Mouse (Mus musculus): ENCODE measurements at regions not wholly inside any gene's neighbourhood (a gene's known extent, or its start where the extent isn't known, plus 50 kb on each side); places are given as distances from the start of the nearest gene placed in this dataset.

- TF ChIP-seq EP300 (IDR thresholded peaks at IDR 0.05; ENCODE audit: low read depth) (no peak), CTCF (IDR thresholded peaks at IDR 0.05; ENCODE audit: low read depth) (no peak)
- H3K9ac ChIP-seq (replicated peaks), result no peak overlapping the region
- H3K36me3 ChIP-seq (replicated peaks; ENCODE audit: control insufficient read depth, insufficient read depth, low read depth), result no peaks in the 10 kb centered on the region
- WGBS (ENCODE audit: insufficient replicate concordance), result 39% methylated on average over 4 of the region's 4 CpGs
- no peak overlapping the region for H3K4me3 ChIP-seq (ENCODE audit: insufficient read depth in 1 of 2, low read depth in 2 of 2, low read length in 2 of 2)
- no peak for DNase-seq (ENCODE audit: low read depth in 3 of 3, low spot score in 3 of 3)
- ATAC-seq (ENCODE audit: insufficient read depth), result no peak
- no peaks in the 10 kb centered on the region for H3K27me3 ChIP-seq (ENCODE audit: control insufficient read depth, insufficient read depth, low read length)
- no peak overlapping the region for H3K4me2 ChIP-seq (ENCODE audit: low read depth)
- no peaks in the 10 kb centered on the region for H3K9me3 ChIP-seq (ENCODE audit: control insufficient read depth, low read length)
- no peak overlapping the region for H3K27ac ChIP-seq
- no peaks in the 10 kb centered on the region; a peak in 1 of 4 replicates for H3K4me1 ChIP-seq (replicated peaks; ENCODE audit: control insufficient read depth in 2 of 2, insufficient read depth in 2 of 2, low read length in 1 of 2)
Measured at GRCm38 (mm10) chr9:41395471-41395870, 234.0 kb upstream of the Ubash3b start.

- TF ChIP-seq CTCF (IDR thresholded peaks at IDR 0.05; ENCODE audit: low read depth) (no peak), EP300 (IDR thresholded peaks at IDR 0.05; ENCODE audit: low read depth) (no peak)
- H3K9ac ChIP-seq (replicated peaks), result no peak overlapping the region
- H3K4me3 ChIP-seq (ENCODE audit: insufficient read depth in 1 of 2, low read depth in 2 of 2, low read length in 2 of 2), result no peak overlapping the region
- DNase-seq (ENCODE audit: low read depth in 3 of 3, low spot score in 3 of 3) (no peak), ATAC-seq (ENCODE audit: insufficient read depth) (no peak)
- 42% methylated on average over 6 of the region's 6 CpGs for WGBS (ENCODE audit: insufficient replicate concordance)
- H3K27ac ChIP-seq, result no peak overlapping the region
- H3K4me2 ChIP-seq (ENCODE audit: low read depth), result no peak overlapping the region
- H3K4me1 ChIP-seq (replicated peaks; ENCODE audit: control insufficient read depth in 2 of 2, insufficient read depth in 2 of 2, low read length in 1 of 2), result no peaks in the 10 kb centered on the region
- no peaks in the 10 kb centered on the region for H3K9me3 ChIP-seq (ENCODE audit: control insufficient read depth, low read length)
- no peaks in the 10 kb centered on the region for H3K27me3 ChIP-seq (ENCODE audit: control insufficient read depth, insufficient read depth, low read length)
- H3K36me3 ChIP-seq (replicated peaks; ENCODE audit: control insufficient read depth, insufficient read depth, low read depth), result no peaks in the 10 kb centered on the region
Measured at GRCm38 (mm10) chr9:41391591-41392320, 230.3 kb upstream of the Ubash3b start.

GRCm38 (mm10) chr9:41379283-41379682, 217.8 kb upstream of the Ubash3b start:
- no peak overlapping the region for H3K9ac ChIP-seq (replicated peaks)
- no peak for ATAC-seq (ENCODE audit: insufficient read depth)
- H3K9me3 ChIP-seq (ENCODE audit: control insufficient read depth, low read length), result no peaks in the 10 kb centered on the region
- no peak overlapping the region for H3K4me2 ChIP-seq (ENCODE audit: low read depth)
- H3K4me1 ChIP-seq (replicated peaks; ENCODE audit: control insufficient read depth in 2 of 2, insufficient read depth in 2 of 2, low read length in 1 of 2), result no peaks in the 10 kb centered on the region
- TF ChIP-seq CTCF (IDR thresholded peaks at IDR 0.05; ENCODE audit: low read depth) (no peak), EP300 (IDR thresholded peaks at IDR 0.05; ENCODE audit: low read depth) (no peak)
- H3K27ac ChIP-seq, result no peak overlapping the region
- no peak overlapping the region for H3K4me3 ChIP-seq (ENCODE audit: insufficient read depth in 1 of 2, low read depth in 2 of 2, low read length in 2 of 2)
- 28% methylated on average over 1 of the region's 1 CpGs for WGBS (ENCODE audit: insufficient replicate concordance)
- no peak for DNase-seq (ENCODE audit: low read depth in 3 of 3, low spot score in 3 of 3)
- H3K27me3 ChIP-seq (ENCODE audit: control insufficient read depth, insufficient read depth, low read length), result no peaks in the 10 kb centered on the region; the same call in 1 of the 2 replicates
- no peaks in the 10 kb centered on the region for H3K36me3 ChIP-seq (replicated peaks; ENCODE audit: control insufficient read depth, insufficient read depth, low read depth)

GRCm38 (mm10) chr9:41378627-41379231, 217.2 kb upstream of the Ubash3b start:
- no peak overlapping the region for H3K9ac ChIP-seq (replicated peaks)
- H3K4me3 ChIP-seq (ENCODE audit: insufficient read depth in 1 of 2, low read depth in 2 of 2, low read length in 2 of 2), result no peak overlapping the region
- DNase-seq (ENCODE audit: low read depth in 3 of 3, low spot score in 3 of 3), result no peak
- H3K27ac ChIP-seq, result no peak overlapping the region
- no peaks in the 10 kb centered on the region for H3K4me1 ChIP-seq (replicated peaks; ENCODE audit: control insufficient read depth in 2 of 2, insufficient read depth in 2 of 2, low read length in 1 of 2)
- WGBS (ENCODE audit: insufficient replicate concordance), result 63% methylated on average over 10 of the region's 10 CpGs
- no peaks in the 10 kb centered on the region for H3K36me3 ChIP-seq (replicated peaks; ENCODE audit: control insufficient read depth, insufficient read depth, low read depth)
- TF ChIP-seq EP300 (IDR thresholded peaks at IDR 0.05; ENCODE audit: low read depth) (no peak), CTCF (IDR thresholded peaks at IDR 0.05; ENCODE audit: low read depth) (no peak)
- H3K27me3 ChIP-seq (ENCODE audit: control insufficient read depth, insufficient read depth, low read length), result no peaks in the 10 kb centered on the region; the same call in 1 of the 2 replicates
- no peak for ATAC-seq (ENCODE audit: insufficient read depth)
- no peaks in the 10 kb centered on the region for H3K9me3 ChIP-seq (ENCODE audit: control insufficient read depth, low read length)
- no peak overlapping the region for H3K4me2 ChIP-seq (ENCODE audit: low read depth)

Data from liver, embryonic 14.5 days (tissue).